Mouse (Mus musculus): ENCODE measurements around the gene B3gnt9. TPM values are rescaled to one million over a fixed set of nuclear protein-coding genes. Genes with fewer than 3 reads are reported as not detected.
"Not testable (repeated sequence)": the region's sequence is repeated elsewhere in the genome, so short reads cannot be mapped to it uniquely, and the experiment has no call there.

B3gnt9 gene
- polyA plus RNA-seq (2016; fragmentation: Nextera tagmentation; extraction: Ambion mirVana): 2.6 and 3.3 TPM in 2 replicates

GRCm38 (mm10) chr8:105254966-105255350 lies at the start of gene B3gnt9:
B3gnt9 (minus strand) TSS chr8:105255153.
- peak; percentile 64 for DNase-seq (ENCODE audit: low spot score)
- Histone ChIP-seq H3K27ac (peak within 1 kb of the TSS; percentile 84), H3K4me1 (replicated peaks) (peaks cover 37% of the 10 kb centered on the region), H3K9me3 (no peaks in the 10 kb centered on the region), H3K36me3 (peaks cover 34% of the 10 kb centered on the region), H3K4me3 (peak within 1 kb of the TSS; percentile 72), H3K27me3 (ENCODE audit: insufficient read depth, poor library complexity, severe bottlenecking) (peaks cover 54% of the 10 kb centered on the region)
- 2% methylated on average over 14 of the region's 14 CpGs for WGBS

- Histone ChIP-seq H3K4me1 (replicated peaks) (peaks cover 28% of the 10 kb centered on the region), H3K36me3 (peaks cover 86% of the 10 kb centered on the region), H3K27ac (no peak overlapping the region), H3K9me3 (no peaks in the 10 kb centered on the region), H3K4me3 (no peak overlapping the region), H3K27me3 (ENCODE audit: insufficient read depth, poor library complexity, severe bottlenecking) (no peaks in the 10 kb centered on the region)
- no peak for DNase-seq (ENCODE audit: low spot score)
- 91% methylated on average over 9 of the region's 9 CpGs for whole genome bisulfite sequencing
These were observed 48.9 kb upstream of the B3gnt9 start for GRCm38 (mm10) chr8:105303874-105304273.

- DNase-seq (ENCODE audit: low spot score): no peak
- 88% methylated on average over 8 of the region's 8 CpGs for whole genome bisulfite sequencing
- Histone ChIP-seq H3K36me3 (peaks cover 86% of the 10 kb centered on the region), H3K27ac (no peak overlapping the region), H3K4me3 (no peak overlapping the region), H3K27me3 (ENCODE audit: insufficient read depth, poor library complexity, severe bottlenecking) (no peaks in the 10 kb centered on the region), H3K9me3 (no peaks in the 10 kb centered on the region), H3K4me1 (replicated peaks) (peaks cover 33% of the 10 kb centered on the region)
These were observed 48.4 kb upstream of the B3gnt9 start for GRCm38 (mm10) chr8:105303396-105303795.

GRCm38 (mm10) chr8:105299962-105300361 lies 45.0 kb upstream of the B3gnt9 start:
- Histone ChIP-seq H3K9me3 (no peaks in the 10 kb centered on the region), H3K27ac (no peak overlapping the region), H3K4me3 (no peak overlapping the region), H3K27me3 (ENCODE audit: insufficient read depth, poor library complexity, severe bottlenecking) (0 out of 2 replicates have a peak, but pooled peaks cover 6% of the 10 kb centered on the region), H3K4me1 (replicated peaks) (peaks cover 32% of the 10 kb centered on the region), H3K36me3 (peaks cover 66% of the 10 kb centered on the region)
- DNase-seq (ENCODE audit: low spot score): no peak
- 97% methylated on average over 8 of the region's 8 CpGs for WGBS

GRCm38 (mm10) chr8:105298351-105299252 lies 43.6 kb upstream of the B3gnt9 start:
- peaks cover 8% of the 10 kb centered on the region for H3K27me3 ChIP-seq (ENCODE audit: insufficient read depth, poor library complexity, severe bottlenecking)
- no peaks in the 10 kb centered on the region for H3K9me3 ChIP-seq
- H3K4me3 ChIP-seq: peak overlapping the region; percentile 82
- peak overlapping the region; percentile 90 for H3K27ac ChIP-seq
- peaks cover 52% of the 10 kb centered on the region for H3K36me3 ChIP-seq
- peaks cover 27% of the 10 kb centered on the region for H3K4me1 ChIP-seq (replicated peaks)
- no peak for DNase-seq (ENCODE audit: low spot score)
- WGBS: 66% methylated on average over 18 of the region's 18 CpGs

- Histone ChIP-seq H3K4me1 (replicated peaks) (peaks cover 29% of the 10 kb centered on the region), H3K4me3 (peak within 1 kb of the TSS; percentile 82), H3K27me3 (ENCODE audit: insufficient read depth, poor library complexity, severe bottlenecking) (peaks cover 17% of the 10 kb centered on the region), H3K27ac (peak within 1 kb of the TSS; percentile 90), H3K9me3 (no peaks in the 10 kb centered on the region), H3K36me3 (peaks cover 43% of the 10 kb centered on the region)
- WGBS: under 1% methylated on average over 58 of the region's 58 CpGs
- peak; percentile 94 for DNase-seq (ENCODE audit: low spot score)
These were observed 42.7 kb upstream of the B3gnt9 start, which contains the start of gene E2f4 for GRCm38 (mm10) chr8:105297511-105298192. E2f4 (plus strand) TSS chr8:105297663.

GRCm38 (mm10) chr8:105295895-105296573 lies 41.1 kb upstream of the B3gnt9 start, which contains the start of gene Exoc3l:
Exoc3l (minus strand) TSS chr8:105296101.
- peak within 1 kb of the TSS; percentile 90 for H3K27ac ChIP-seq
- no peak for DNase-seq (ENCODE audit: low spot score)
- peaks cover 27% of the 10 kb centered on the region for H3K36me3 ChIP-seq
- 68% methylated on average over 11 of the region's 11 CpGs for WGBS
- H3K4me1 ChIP-seq (replicated peaks): peaks cover 30% of the 10 kb centered on the region
- peaks cover 22% of the 10 kb centered on the region for H3K27me3 ChIP-seq (ENCODE audit: insufficient read depth, poor library complexity, severe bottlenecking)
- H3K4me3 ChIP-seq: peak within 1 kb of the TSS; percentile 82
- H3K9me3 ChIP-seq: no peaks in the 10 kb centered on the region

- Histone ChIP-seq H3K27me3 (ENCODE audit: insufficient read depth, poor library complexity, severe bottlenecking) (peaks cover 30% of the 10 kb centered on the region), H3K9me3 (no peaks in the 10 kb centered on the region), H3K27ac (no peak overlapping the region), H3K36me3 (peaks cover 19% of the 10 kb centered on the region), H3K4me1 (replicated peaks) (peaks cover 37% of the 10 kb centered on the region), H3K4me3 (peak overlapping the region; percentile 20; the same call in 1 of the 2 replicates)
- no peak for DNase-seq (ENCODE audit: low spot score)
- WGBS: 76% methylated on average over 11 of the region's 11 CpGs
These were observed 40.3 kb upstream of the B3gnt9 start for GRCm38 (mm10) chr8:105295256-105295655.

- no peaks in the 10 kb centered on the region for H3K9me3 ChIP-seq
- H3K36me3 ChIP-seq: peaks cover 14% of the 10 kb centered on the region
- DNase-seq (ENCODE audit: low spot score): no peak
- peaks cover 34% of the 10 kb centered on the region for H3K27me3 ChIP-seq (ENCODE audit: insufficient read depth, poor library complexity, severe bottlenecking)
- H3K27ac ChIP-seq: no peak overlapping the region
- H3K4me1 ChIP-seq (replicated peaks): peaks cover 39% of the 10 kb centered on the region
- 72% methylated on average over 9 of the region's 9 CpGs for WGBS
- no peak overlapping the region for H3K4me3 ChIP-seq
These were observed 39.8 kb upstream of the B3gnt9 start for GRCm38 (mm10) chr8:105294776-105295175.

- Histone ChIP-seq H3K27ac (no peak overlapping the region), H3K9me3 (no peaks in the 10 kb centered on the region), H3K36me3 (peaks cover 2% of the 10 kb centered on the region), H3K27me3 (ENCODE audit: insufficient read depth, poor library complexity, severe bottlenecking) (peaks cover 36% of the 10 kb centered on the region), H3K4me3 (no peak overlapping the region), H3K4me1 (replicated peaks) (peaks cover 44% of the 10 kb centered on the region)
- DNase-seq (ENCODE audit: low spot score): no peak
- 67% methylated on average over 19 of the region's 19 CpGs for WGBS
These were observed 38.5 kb upstream of the B3gnt9 start for GRCm38 (mm10) chr8:105293405-105293804.

GRCm38 (mm10) chr8:105292471-105292870 lies 37.5 kb upstream of the B3gnt9 start:
- 84% methylated on average over 7 of the region's 7 CpGs for WGBS
- Histone ChIP-seq H3K4me1 (replicated peaks) (peaks cover 47% of the 10 kb centered on the region), H3K4me3 (no peak overlapping the region), H3K9me3 (no peaks in the 10 kb centered on the region), H3K27me3 (ENCODE audit: insufficient read depth, poor library complexity, severe bottlenecking) (peaks cover 36% of the 10 kb centered on the region), H3K36me3 (no peaks in the 10 kb centered on the region), H3K27ac (no peak overlapping the region)
- DNase-seq (ENCODE audit: low spot score): no peak

GRCm38 (mm10) chr8:105291802-105292201 lies 36.8 kb upstream of the B3gnt9 start:
- not testable (repeated sequence) for DNase-seq (ENCODE audit: low spot score); H3K9me3 ChIP-seq; H3K4me3 ChIP-seq; H3K27ac ChIP-seq; H3K36me3 ChIP-seq
- H3K4me1 ChIP-seq (replicated peaks): peaks cover 47% of the 10 kb centered on the region
- 72% methylated on average over 3 of the region's 3 CpGs for WGBS
- peaks cover 36% of the 10 kb centered on the region for H3K27me3 ChIP-seq (ENCODE audit: insufficient read depth, poor library complexity, severe bottlenecking)
